Mouse (Mus musculus) WW6 (cell line): Measurements from ENCODE around the gene Baz2b.
"Not testable (repeated sequence)": the region's sequence is repeated elsewhere in the genome, so short reads cannot be mapped to it uniquely, and the experiment has no call there.

Experiments used
- DNase-seq: peaks from one replicate; pipeline ENCODE4 v3.0.0-alpha.2; 2013; ENCODE audit warnings: low read depth, low spot score

Gene Baz2b

DNA sequence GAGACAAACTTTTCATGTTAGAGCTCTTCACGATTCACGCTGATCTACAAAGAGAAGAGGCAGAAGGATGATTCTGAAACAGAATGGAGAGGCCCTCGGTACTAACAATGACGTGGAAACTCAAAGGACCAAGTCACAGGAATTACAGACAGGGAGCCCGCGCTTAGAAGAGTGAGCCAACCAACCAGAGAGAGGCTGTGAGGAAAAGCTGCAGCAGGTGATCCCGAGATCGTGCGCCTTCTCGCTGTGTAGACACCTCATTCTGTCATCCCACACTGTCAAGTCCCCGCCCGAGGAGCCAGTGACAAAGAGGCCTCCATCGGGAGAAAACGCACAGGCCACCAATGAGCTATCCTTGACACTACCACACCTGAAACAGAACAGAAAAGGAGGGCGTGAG, 333.2 kb downstream of the Baz2b start:
- DNase-seq, result no peak

DNA sequence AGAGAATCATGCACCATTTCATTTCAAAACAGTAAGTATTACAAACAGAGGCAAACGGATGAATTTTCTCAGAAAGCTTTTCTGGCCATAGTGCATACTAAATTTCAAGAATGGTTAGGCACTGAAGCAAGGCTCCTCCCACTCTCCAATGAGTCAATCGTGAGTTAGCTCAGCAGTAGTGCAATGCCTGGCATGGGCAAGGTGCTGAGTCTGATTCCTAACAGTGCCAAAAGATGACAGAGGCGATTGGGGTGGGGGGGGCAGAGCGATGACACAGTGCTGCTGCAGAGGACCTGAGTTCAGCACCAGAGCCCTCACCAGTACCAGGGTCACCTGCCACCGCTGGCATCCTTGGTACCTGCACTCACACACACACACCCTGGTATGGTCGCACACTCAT, 339.1 kb downstream of the Baz2b start:
- no peak for DNase-seq

DNA sequence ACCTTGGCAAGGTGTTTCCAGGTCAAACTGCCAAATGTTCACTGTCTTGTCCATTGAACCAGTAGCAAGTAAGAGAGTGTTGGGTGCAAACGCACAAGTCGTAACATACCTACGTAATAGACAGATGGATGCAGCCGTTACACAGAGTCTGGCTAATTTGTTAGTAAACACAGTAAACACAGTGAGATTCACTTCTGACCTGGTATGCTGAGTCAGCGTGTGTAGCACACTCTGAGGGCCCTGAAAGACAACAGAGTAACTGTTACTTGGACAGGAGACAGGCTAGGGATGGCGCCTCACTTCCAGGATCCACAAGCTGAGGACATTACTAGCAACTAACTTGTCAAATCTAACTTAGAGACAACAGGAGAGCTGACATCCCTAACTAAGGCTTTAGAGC, 347.0 kb downstream of the Baz2b start:
- DNase-seq, result no peak

DNA sequence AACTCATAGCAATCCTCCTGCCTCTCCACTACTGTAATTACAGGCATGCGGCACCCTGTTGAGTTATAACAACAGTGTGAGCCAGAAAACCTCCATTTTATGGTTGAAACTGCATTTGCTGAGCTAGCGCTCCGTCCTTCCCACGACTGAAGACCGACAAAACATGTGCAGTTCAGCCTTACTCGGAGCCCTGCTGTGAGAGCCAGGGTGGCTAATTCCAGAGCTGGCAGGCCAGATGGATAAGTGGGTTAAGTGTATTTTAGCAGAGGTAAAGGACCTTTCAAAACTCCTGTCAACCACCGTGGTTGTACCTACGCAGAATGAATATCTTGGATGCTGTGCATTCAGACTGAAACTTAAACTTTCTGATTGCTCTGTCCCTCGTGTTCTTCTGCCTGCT, 355.3 kb downstream of the Baz2b start:
- DNase-seq, result no peak

DNA sequence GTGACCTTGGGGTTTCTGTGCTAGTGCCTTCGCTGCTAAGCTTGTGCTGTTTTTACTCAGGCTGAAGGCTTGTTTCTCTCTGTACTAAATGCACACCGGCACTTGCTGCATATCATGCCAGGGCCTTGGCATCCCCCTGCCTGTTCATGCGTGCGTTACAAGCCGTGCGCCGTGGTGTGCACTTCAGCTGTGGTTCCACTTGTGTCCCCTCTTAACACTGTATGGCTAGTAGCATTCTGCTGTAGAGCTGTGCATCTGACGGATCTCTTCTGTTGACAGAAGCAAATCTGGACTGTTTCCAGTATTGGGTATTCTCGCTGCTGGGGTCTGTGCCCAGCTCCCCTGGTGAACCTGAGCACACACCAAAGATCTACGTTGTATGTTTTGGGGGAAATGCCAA, 356.1 kb downstream of the Baz2b start:
- no peak for DNase-seq

DNA sequence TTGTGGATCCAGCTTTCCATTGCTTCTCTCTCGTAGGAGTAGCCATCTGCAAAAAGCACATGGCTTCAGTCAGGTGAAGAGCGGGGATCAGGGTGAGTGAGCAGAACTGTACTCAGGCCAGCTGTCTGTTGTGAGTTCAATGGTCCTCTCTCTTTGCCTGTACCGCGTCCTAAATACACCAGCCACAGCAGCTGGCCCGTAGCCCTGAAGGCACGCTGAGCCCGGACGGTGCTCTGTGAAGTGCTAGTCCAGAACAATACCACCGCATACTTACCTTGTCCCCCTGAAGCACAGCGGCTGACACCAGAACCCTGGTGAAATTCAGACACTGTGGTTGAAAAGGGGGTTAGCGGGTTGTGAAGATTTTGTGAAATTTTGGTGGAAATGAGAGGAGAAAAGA, 356.7 kb downstream of the Baz2b start:
- no peak for DNase-seq

DNA sequence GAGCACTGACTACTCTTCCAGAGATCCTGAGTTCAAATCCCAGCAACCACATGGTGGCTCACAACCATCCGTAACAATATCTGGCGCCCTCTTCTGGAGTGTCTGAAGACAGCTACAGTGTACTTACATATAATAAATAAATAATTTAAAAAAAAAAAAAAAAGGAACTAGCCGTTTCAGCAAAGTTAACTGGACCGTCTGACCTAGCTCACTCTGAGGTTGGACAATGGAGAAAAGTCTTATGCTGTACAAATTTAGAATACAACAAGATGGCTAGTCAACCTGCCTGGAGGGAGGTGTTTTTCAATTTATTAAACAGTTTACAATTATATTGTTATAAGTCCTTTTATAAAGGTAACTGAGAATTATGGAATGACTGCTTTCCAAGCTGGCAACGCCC, 357.8 kb downstream of the Baz2b start:
- not testable (repeated sequence) for DNase-seq
